Mouse (Mus musculus) 3134 (cell line): ENCODE data around the gene Gucd1.
A peak's percentile ranks its signal among the peaks of the same experiment; 100 is the strongest.
"Not testable (repeated sequence)": the region's sequence is repeated elsewhere in the genome, so short reads cannot be mapped to it uniquely, and the experiment has no call there.

Experiments used
- DNase-seq: peaks from one replicate; pipeline ENCODE4 v3.0.0-alpha.2; 2011; ENCODE audit warnings: low spot score; ENCODE audit not compliant: insufficient read length; ENCODE audit errors: extremely low read depth

Gucd1 gene

DNA sequence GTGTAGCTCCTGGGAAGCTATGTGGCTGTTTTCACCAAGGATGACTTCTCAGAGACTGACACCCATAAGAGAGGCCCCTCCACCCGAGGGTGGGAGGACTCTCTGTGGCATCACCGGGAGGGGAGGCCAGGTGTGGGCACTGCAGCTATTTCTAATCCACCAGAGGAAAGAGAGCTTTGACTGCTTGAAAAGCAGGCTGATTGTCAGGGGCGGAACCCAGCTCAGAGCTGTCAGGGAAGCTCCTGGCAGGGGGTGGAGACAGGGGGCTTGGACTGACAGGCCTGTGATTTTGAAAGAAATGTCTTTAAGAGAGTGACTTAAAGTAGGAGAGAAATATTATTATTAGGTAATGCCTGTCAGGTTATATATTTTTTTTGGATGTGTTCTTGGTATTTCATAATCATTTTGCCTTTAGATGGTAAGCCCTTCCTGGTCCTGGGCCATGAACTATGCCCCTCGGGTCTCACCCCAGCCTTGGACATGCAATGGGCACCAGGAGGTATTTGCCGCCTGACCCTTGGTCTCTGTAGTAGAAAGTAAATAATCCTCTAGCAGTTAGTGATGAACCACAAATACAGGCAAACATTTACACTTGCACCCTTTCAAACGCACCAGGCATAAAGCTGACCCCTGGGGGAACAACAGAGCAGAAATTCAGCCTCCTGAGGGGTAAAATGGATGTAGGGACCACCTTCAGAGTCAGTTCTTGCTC, 42.5 kb downstream of the Gucd1 start:
- not testable (repeated sequence) for DNase-seq

DNA sequence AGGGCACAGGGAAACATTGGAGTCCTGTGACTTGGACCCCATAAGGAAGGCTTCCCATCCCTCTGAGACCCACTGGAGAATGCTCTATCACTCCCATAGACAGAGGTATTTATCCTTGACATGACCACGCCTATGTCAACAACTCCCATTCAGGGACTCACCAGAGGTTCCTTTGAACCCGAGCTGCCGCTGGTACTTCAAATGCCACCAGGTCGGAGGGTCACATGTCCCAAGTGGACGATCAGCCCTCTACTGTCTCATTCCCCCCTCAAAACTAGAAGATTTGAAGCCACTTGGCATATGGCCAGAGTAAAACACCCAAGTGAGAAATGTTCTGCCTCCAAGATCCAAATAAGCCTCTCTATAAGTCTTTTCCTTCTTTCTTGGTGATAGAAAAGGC, 43.2 kb downstream of the Gucd1 start:
- no peak for DNase-seq

DNA sequence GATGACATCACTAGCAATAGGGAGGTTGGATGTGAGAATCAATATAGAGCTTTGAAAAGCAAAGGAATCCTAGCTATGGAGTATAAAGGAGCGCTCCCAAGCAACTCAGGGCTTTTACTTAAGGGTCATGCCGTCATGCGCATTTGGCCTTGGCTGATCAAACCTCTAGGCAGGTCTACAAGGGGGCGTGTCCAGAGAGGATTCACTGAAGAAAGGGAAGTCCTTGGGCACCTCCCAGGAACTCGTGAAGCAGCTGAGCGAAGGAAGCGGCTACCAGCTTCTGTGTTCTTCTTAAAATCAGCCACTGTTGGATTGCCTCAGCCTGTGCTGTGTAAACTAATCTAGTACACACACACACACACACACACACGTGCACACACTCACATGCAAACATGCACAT, 44.4 kb downstream of the Gucd1 start:
- no peak for DNase-seq

DNA sequence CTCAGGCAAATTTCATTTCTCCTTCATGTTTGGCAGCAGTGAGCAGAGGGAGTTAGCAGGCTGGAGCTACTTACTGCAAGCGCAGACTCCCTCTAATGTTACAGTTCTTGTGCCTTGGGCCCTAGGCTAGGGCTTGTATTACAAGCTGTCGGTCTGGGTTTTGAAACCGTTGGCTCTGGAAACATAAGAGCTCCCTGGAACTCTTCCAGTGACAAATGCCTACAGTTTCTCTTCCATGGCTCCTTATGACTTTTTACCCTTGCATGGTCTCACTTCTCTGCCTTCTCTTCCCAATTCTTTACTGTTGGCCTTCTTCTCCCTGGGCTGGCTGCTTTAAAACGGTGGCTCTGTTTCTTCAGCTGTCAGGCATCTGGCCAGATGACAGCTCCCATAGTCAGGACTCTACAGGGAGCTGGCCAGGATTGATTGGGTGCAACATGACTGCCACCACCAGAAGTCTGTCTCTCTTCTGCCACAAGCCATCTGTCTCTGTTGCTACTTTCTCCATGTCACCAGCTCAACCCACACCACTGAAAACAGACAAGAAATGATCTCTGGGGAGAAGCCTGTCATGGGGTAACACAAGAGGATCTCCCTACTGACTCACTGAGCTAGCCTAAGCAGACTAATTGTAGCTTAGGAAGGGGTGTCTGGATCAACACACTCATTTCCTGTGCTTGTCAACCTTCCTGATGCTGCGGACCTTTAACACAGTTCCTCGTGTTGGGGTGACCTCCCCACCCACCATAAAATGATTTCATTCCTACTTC, 51.8 kb downstream of the Gucd1 start:
- DNase-seq: no peak

DNA sequence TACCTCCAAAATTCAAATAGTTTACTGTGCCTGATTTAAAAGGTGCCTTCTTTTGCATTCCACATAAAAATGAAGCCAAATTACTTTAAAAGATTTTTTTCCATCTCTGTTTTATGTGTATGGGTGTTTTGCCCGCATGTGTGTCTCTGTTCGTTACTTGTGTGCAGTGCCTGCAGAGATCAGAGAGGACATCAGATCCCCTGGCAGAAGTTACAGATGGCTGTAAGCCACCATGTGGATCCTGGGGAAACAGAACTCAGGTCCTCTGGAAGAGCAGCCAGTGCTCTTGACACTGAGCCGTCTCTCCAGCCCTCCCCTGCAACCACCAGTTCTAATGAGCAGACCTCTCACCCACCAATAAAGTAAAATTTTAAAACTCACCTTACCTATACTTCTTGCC, 55.0 kb downstream of the Gucd1 start:
- DNase-seq: no peak

DNA sequence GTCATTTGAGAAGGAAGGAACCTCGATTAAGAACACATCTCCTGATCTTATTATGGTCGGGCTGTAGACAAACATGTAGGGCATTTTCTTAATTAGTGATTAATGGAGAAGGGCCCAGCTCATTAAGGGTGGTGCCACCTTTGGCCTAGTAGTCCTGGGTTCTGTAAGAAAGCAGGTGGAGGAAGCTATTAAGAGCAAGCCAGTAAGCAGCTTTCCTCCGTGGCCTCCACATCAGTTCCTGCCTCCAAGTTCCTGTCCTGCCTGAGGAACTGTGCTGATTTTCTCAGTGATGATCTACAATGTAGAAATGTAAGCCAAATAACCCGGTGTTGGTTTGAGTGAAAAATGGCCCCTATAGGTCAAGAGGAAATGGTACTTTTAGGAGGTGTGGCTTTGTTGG, 59.4 kb downstream of the Gucd1 start:
- no peak for DNase-seq

DNA sequence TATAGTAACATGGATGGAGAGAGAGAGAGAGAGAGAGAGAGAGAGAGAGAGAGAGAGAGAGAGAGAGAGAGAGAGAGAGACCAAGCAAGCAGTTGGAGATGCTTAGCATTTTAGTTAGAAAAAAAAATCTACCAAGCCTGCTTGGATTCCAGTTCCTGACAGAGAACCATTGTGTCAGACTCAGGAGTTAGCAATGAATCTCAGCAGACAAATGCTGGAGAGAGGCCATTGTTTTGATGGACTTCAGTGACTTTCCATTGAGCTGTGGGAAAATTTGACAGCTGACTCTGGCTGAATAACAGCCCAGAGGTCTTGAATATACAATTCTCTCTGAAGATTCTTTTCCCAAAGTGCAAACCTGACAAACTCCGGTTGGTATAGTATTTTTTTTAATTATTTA, 59.9 kb downstream of the Gucd1 start:
- no peak for DNase-seq

DNA sequence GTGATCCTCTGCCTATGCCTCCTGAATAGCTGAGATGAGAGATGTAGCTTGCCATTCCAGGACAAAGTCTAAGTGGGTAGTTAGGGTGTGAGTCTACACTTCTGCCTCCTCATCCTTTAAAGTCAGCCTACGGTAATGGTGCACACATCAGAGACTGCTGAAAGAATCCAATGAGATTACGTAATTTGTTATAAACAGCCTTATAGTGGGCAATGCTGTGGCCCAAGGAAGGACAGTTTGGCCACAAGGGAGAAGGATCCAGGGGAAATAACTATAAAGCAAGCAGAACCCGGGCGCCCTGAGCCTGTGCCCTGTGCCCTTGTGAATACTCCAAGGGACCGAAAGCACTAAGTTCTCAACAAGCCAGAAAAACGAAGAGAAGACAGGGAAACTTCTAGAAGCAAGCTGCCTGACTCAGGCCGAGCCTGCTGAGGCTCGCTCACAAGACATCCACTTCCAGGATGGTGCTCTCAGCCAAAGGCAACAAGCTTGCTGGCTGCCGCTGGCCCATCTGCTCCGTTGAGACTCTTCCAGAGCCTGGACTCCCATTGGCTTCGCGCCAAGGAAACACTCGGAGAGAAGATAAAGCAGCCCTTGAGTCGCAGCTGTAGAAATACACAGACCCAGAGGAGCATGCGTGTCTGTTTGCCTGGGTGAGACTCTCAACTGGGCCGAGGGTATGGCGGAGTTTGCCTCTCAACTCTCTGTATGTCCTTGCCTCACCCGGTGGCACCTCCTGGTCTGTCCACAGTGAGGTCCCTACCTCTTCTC, 61.5 kb downstream of the Gucd1 start:
- DNase-seq: peak; percentile 42

DNA sequence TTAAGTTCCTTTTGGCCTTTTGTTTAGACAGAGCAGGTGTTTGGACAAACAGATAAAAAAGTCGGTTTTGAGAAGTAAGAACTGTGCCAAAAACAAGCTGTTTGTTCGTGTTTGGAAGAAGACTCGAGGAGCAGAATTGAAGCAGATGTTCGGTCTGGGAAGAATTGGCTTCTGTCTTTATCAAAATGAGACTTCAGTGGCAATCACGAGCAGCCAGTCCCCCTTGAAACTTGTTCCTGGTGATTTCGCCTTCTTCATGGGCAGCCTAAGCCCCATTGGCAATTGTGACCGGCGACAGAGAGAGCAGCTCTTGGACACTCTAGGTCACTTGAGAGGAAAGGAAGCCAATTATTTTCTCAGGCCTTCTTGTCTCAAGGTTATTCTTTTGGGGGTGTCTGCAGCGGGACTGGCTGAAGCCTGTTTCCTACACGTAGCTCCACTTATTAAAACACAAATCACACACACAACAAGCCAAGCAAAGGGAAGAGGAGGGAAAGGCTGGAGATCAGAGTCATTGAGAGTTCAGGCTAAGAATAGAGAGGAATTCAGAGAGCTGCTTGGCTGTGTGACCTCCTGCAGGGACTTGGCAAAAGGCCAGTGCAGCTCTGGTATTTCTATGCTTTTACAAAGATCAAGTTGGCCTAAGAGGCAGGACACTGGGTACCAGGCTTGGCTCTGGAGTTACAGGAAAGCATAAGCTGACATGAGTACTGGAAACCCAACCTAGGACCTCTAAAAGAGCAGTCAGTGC, 66.6 kb downstream of the Gucd1 start:
- no peak for DNase-seq

DNA sequence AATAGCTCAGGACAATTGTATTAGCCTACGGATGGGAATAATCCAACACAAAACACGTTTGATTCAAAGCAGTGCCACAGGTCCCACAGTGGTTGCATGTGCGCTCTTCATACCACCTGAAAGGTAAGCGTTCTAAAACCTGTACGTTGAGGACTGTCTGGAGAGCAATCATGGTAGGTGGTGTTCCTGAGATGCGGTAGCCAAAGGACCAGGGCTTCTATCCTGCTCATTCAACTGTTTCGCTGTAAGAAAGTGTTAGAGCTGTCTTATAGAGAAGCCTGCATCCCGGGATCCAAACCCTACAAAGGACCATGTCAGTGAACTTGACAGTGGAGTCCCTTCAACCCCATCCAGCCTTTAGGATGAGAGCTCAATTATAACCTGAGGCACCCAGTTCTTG, 67.4 kb downstream of the Gucd1 start:
- DNase-seq: no peak

DNA sequence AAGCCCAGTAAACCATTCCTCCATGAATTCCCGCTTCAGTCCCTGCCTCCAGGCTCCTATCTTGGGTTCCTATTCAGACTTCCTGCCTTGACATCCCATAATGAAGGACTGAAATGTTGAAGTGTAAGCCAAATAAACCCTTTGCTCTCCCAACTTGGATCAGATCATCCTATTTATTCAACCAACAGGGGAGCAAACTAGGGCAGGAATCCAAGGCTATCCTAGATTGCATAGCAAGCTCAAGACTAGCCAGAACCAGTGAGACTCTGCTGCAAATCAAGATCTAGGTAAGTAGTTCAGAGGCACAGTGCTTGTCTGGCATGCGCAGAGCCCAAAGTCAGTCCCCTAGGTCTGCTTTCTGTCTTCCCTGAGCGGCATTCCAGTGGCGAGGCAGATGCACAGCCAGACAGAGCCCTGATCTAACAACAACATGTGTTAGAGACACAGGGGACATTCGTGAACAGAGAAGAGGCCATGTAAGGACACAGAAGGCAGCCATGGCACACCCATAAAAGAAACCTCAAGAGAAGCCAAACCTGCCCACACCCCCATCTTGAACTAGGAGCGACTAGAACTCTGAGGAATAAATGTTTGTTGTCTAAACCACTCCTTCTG, 68.9 kb downstream of the Gucd1 start:
- no peak for DNase-seq

DNA sequence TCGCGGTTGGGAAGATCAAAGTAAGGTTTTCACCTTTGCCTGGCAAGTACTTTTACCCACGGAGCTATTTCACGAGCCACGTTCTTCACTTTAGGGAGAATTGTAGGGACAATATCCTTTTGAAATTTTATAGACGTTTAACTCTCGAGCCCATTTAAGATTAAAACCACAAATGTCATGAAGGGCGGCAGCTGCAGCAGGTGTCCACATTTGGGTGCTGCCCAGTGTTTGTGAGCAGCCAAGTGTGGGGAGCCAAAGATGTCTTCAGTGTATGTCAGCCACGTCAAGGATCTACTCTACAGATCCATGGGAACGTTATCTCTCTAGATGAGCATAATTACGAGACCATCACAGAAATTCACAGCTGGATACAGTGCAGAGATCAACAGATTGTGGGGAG, 70.3 kb downstream of the Gucd1 start:
- no peak for DNase-seq

DNA sequence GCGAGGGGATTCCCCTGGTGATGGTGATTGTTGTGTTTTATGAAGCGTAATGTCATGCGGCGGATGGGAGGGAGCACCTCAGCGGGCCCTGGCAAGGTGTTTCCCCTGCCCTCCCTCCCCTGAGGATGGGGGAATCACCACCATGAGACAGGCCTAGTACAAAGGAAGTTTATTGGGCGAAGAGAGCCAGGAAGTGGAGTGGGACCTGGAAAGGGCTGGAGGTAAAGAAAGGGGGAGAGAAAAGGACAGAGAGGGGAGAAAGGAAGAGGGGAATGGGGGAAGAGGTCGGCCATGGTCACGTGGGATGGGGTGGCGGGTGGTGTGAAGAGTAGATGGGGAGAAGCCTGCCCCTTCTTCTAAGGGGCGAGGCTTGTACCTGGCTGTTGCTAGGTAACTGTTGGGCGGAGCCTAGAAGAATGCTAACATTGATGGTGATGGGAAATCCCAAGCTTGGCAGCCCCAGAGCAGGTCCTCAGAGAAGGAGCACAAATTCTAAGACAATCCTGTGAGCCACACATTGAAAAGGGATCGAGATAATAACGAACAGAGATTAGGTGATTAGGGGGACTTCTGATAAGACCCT, 71.2 kb downstream of the Gucd1 start:
- no peak for DNase-seq

DNA sequence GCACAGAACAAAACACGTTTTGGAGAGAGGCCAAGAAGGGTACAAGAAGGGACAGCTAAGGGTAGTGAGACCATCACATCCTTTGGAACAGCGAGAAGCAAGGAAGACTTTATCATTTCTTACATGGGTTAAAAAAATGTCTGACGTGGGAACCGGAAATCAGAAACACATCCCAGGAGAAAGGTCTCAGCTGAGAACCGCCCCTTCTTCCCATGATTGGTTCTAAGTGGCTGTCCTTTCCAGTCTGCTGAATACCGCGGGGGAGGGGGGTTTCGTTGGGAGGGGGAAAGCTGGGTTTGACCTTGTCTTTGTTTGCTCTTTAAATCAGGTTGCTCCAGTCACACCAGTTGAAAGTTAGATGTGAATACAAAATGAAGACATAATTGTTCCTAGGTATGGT, 72.7 kb downstream of the Gucd1 start:
- DNase-seq: no peak

DNA sequence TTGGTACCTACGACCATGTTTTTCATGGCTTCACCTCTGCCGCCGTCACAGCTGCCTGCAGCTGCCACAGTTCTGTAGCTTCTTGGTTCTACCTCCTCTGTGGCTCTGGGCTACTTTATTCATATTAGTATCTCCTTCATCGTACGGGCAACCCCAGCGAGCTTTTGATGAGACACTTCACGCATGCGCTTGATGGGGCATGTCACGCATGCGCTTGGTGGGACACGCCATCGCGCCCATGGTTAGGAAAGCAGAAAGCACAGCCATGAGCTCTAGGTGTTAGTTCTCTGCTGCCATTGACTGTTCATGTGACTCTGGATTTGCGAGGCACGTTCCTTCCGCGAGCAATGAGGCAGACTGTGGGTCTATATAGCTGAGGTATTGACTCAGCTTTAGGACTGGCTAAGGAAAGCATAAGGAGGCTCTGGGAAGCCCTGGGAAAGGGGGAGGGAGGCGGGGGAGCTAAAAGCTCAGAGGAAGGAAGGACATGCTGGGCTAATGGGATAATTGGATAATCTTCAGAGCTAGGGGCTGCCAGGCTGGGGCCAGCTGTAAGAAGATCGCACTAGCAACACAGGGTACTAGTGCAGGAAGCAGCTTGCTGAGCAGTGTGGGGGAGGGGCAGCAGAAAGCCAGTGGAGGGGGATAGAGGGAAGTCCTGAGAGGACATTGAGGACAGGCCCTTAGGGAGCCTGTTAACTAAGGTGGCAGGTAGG, 73.5 kb downstream of the Gucd1 start:
- DNase-seq: no peak

DNA sequence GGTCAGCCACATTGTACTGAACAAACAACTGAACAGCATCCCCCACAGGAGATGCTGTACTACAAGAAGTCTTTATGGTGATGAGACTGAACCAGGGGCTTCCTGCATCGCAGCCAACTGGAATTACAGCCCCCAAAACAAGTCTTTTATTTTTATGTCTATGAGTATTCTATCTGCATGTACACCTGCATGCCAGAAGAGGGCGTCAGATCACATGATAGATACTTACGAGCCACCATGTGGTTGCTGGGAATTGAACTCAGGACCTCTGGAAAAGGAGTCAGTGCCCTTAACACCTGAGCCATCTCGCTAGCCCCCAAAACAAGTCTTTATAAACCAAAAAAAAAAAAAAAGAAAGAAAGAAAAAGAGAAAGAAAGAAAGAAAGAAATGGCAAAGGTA, 74.8 kb downstream of the Gucd1 start:
- no peak for DNase-seq

DNA sequence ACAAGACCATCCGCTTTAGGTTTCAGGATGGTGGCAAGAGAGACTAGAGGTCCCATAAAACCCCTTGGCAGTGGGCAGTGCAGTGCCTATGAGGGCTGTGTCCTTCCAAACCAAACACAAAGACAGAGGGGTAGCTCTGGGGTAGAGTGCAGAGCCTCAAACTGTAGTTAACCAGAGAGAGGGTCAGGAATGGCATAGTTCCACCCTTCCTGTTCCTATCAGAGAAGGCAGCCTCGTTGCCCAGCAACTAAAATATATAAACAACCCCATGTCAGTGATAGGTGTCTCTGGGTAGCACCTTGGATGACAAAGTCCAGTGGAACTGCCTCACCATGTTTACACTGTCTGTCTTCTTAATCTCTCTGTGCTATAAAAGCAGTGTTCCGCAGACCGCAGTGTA, 76.0 kb downstream of the Gucd1 start:
- DNase-seq: no peak

DNA sequence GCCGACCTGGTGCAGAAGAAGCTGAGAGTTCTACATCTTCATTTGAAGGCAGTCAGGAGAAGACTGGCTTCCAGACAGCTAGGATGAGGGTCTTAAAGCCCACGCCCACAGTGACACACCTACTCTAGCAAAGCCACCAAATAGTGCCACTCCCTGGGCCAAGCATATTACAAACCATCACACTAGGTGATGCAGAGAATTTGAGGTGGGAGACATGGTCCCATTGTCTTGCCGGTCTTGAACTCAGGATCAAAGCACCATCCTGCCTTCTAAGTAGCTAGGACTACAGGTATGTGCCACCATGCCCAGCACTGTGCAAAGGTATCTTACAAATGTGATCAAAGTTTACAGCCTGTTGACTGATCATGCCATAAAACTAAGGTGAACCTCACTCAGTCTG, 77.0 kb downstream of the Gucd1 start:
- no peak for DNase-seq

DNA sequence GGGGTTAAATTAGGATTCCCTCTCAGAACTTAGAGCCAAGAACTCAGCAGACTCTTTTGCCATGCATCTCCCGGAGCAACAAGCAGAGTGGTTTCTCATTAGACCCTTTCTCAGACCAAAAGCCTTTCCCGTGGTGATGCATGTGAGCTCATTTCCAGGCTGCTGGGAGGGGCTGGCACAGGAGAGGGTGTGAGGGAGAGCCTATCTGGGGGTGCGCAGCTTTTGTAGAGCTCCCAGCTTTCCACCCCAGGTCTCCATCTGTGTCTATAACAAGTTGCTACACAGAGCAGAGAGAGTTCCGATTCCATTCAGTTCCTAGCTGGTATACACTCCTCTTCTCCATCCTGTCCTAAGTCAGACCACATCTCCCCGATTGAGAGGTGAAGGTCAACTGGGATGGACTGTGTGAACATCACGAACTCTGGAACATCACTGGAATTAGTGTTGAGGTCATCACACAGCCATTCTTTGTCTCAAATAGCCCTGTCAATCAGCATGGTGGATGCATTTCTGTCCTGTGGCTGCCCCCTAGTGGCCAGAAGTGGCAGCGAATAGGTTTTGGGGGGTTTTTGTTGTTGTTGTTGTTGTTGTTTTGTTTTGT, 78.5 kb downstream of the Gucd1 start:
- DNase-seq: peak; percentile 30
